Mouse (Mus musculus): ENCODE data around the gene Gm10053. TPM values are rescaled to one million over a fixed set of nuclear protein-coding genes. Genes with fewer than 3 reads are reported as not detected.

Gm10053 gene
- polyA plus RNA-seq, 1 experiment from 2014 or later, result 313 TPM

DNA sequence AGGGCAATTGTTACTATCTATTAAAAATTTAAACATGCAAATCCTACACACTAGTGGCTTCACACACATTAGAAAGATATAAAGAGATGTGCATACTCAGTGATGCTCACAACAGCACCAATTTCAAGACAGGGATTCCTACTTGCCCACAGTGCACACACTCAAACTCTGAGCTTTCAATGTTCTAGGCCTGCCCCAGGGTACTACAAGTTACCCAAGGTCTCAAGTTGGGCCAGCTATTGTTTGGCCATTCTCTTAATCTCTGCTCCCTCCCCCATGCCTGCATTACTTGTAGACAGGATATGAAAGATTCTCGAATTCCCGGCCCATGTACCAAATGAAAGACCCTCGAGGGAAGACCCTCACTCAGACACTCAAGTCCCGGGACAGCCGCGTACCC is 32.2 kb downstream of the Gm10053 start:
- Histone ChIP-seq H3K36me3 (replicated peaks) (no peaks in the 10 kb centered on the region), H3K27me3 (ENCODE audit: poor library complexity, severe bottlenecking) (peaks cover 33% of the 10 kb centered on the region), H3K9me3 (no peaks in the 10 kb centered on the region), H3K4me3 (no peak overlapping the region), H3K4me1 (no peaks in the 10 kb centered on the region), H3K27ac (no peak overlapping the region)
- no peak for DNase-seq (ENCODE audit: extremely low spot score, low spot score)
- WGBS, result 94% methylated on average over 6 of the region's 6 CpGs

DNA sequence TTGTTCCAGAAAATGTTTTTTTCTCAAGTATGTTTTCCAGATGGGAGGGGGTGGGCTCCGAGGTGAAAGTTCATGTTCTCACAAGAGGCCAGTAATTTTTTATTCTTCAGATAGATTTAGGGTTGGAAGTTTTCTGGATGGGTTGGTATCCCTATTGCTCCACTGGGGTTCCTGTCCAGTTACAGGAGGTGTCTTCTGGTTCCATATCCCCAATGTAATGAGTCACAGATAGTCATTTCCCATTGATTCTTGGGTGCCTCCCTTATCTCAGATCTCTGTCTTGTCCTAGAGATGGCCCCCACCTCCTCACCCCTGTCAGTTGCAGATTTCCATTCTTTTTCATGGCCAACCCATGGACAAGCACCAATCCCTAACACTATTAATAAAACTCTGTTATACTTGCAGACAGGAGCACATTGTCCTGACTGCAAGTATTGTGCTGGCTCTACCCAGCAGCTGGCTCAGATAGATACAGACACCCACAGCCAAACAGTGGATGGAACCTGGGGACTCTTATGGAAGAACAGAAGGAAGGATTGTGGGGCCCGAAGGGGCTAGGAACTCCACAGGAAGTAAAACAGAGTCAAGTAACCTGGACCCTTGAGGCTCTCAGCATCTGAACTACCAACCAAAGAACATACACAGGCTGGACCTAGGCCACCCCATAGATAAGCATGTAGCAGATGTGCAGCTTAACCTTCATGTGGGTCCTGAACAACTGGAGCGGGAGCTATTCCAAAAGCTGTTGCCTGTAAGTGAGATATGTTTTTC is 33.1 kb downstream of the Gm10053 start:
- H3K9me3 ChIP-seq, result no peaks in the 10 kb centered on the region
- no peaks in the 10 kb centered on the region for H3K4me1 ChIP-seq
- no peak for DNase-seq (ENCODE audit: extremely low spot score, low spot score)
- H3K36me3 ChIP-seq (replicated peaks), result no peaks in the 10 kb centered on the region
- H3K4me3 ChIP-seq, result no peak overlapping the region
- H3K27ac ChIP-seq, result no peak overlapping the region
- peaks cover 24% of the 10 kb centered on the region for H3K27me3 ChIP-seq (ENCODE audit: poor library complexity, severe bottlenecking)
- WGBS, result 93% methylated on average over 3 of the region's 3 CpGs

DNA sequence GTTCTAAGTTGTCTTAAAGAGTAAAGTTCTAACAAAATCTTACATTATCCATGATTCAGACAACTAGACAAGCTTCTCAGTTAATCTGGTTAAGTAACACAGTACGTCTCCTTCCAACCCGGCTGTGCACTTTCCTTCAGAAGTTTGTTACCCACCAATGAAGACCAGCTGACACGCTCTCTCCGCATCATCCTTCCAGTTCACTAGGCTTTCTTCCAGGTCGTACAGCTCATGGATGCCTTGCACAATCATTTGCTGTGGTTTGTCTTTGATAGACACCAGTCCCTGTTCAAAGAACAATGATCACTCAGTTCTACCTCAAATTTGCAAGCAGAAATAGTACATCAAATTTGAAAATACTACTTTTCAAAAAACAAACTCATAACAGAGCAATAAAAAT is 45.4 kb downstream of the Gm10053 start:
- Histone ChIP-seq H3K9me3 (peaks cover 2% of the 10 kb centered on the region; the same call in 1 of the 2 replicates), H3K27ac (no peak overlapping the region), H3K4me1 (no peaks in the 10 kb centered on the region), H3K36me3 (replicated peaks) (peaks cover 40% of the 10 kb centered on the region), H3K27me3 (ENCODE audit: poor library complexity, severe bottlenecking) (no peaks in the 10 kb centered on the region), H3K4me3 (no peak overlapping the region)
- no peak for DNase-seq (ENCODE audit: extremely low spot score, low spot score)
- 87% methylated on average over 5 of the region's 5 CpGs for WGBS

Other genes with a start within 250 kb of the Gm10053 start
- gene Tmem252, start 201.7 kb upstream of the Gm10053 start, polyA plus RNA-seq (2016; fragmentation: Nextera tagmentation; extraction: Ambion mirVana), result 0.31 and 0.33 TPM in 2 replicates
- gene Pgm5, start 13.8 kb upstream of the Gm10053 start, polyA plus RNA-seq (2016; fragmentation: Nextera tagmentation; extraction: Ambion mirVana), result 0.11 and 0.28 TPM in 2 replicates
- gene Foxd4, start 25.5 kb downstream of the Gm10053 start, polyA plus RNA-seq (2016; fragmentation: Nextera tagmentation; extraction: Ambion mirVana), result not detected in 2 replicates
- gene Cbwd1, start 85.9 kb downstream of the Gm10053 start, polyA plus RNA-seq (2016; fragmentation: Nextera tagmentation; extraction: Ambion mirVana), result 22.1 and 22.3 TPM in 2 replicates
- gene Dock8, start 123.8 kb downstream of the Gm10053 start, polyA plus RNA-seq (2016; fragmentation: Nextera tagmentation; extraction: Ambion mirVana), result 0.87 and 1.3 TPM in 2 replicates

Data from forebrain, embryonic 10.5 days (tissue).